Mouse (Mus musculus): Measurements from ENCODE around the gene Lct. TPM values are rescaled to one million over a fixed set of nuclear protein-coding genes. Genes with fewer than 3 reads are reported as not detected.

Gene Lct
- total RNA-seq, 1 experiment: 0.18 TPM

DNA sequence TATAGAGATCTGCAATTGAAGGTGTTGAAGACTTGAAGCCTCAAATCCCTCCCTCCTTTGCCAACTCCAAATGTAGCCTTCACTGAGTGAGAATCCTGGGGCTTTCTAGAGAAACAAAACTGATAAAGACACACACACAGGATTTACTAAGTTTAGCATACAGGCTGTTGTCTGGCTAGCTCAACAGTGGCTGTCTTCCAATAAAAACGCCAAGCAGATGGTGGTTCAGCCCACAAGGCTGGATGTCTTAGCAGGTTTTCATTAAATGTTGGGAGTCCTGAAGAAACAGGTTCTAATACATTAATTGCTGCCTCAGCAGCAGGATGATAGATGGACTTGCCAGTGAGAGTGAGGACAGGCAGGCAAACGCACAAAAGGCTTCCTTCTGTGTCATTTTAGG lies 32.5 kb upstream of the Lct start:
- TF ChIP-seq HCFC1 (IDR thresholded peaks at IDR 0.05; ENCODE audit: borderline replicate concordance, insufficient read depth, low read length) (no peak), ZNF384 (IDR thresholded peaks at IDR 0.05; ENCODE audit: low read depth, low read length) (no peak), ZC3H11A (IDR thresholded peaks at IDR 0.05; ENCODE audit: borderline replicate concordance, low read depth, low read length) (no peak), CHD2 (IDR thresholded peaks at IDR 0.05; ENCODE audit: low read depth, low read length) (no peak), MAFK (IDR thresholded peaks at IDR 0.05; ENCODE audit: insufficient read depth, low read depth, low read length) (no peak)
- H3K4me3 ChIP-seq (ENCODE audit: insufficient read depth in 1 of 2, low read depth in 1 of 2, low read length in 2 of 2, poor library complexity in 1 of 2, severe bottlenecking in 1 of 2): no peak overlapping the region
- in situ Hi-C loops (cut with MboI; ENCODE audit: low sequenced_read_pairs in 2 of 2, unreplicated experiment in 2 of 2): no loop called here
- H3K36me3 ChIP-seq (ENCODE audit: control insufficient read depth, insufficient read depth, low read length, poor library complexity, severe bottlenecking): peaks cover 19% of the 10 kb centered on the region
- H3K9me3 ChIP-seq (ENCODE audit: control insufficient read depth, insufficient read depth, low read depth, low read length): no peaks in the 10 kb centered on the region
- no peak overlapping the region for H3K27ac ChIP-seq (ENCODE audit: insufficient read depth, low read depth, low read length, poor library complexity, severe bottlenecking)
- no peak for DNase-seq (ENCODE audit: low read depth, low spot score)
- peaks cover 0 to 2% of the 10 kb centered on the region in 2 experiments; a peak in 1 of 4 replicates for H3K4me1 ChIP-seq (ENCODE audit: control insufficient read depth in 2 of 2, insufficient read depth in 2 of 2, low read length in 2 of 2, poor library complexity in 1 of 2)
- no peak overlapping the region for H3K9ac ChIP-seq (ENCODE audit: insufficient read depth, low read depth, low read length, poor library complexity, severe bottlenecking)

GRCm38 (mm10) chr1:128359554-128360376 lies 31.6 kb upstream of the Lct start, which contains the start of gene Mcm6:
Mcm6 (minus strand) TSS chr1:128359664.
- Histone ChIP-seq H3K9ac (ENCODE audit: insufficient read depth, low read depth, low read length, poor library complexity, severe bottlenecking) (peak within 1 kb of the TSS; percentile 98), H3K4me3 (ENCODE audit: insufficient read depth in 1 of 2, low read depth in 1 of 2, low read length in 2 of 2, poor library complexity in 1 of 2, severe bottlenecking in 1 of 2) (peak within 1 kb of the TSS; percentile 96), H3K9me3 (ENCODE audit: control insufficient read depth, insufficient read depth, low read depth, low read length) (no peaks in the 10 kb centered on the region), H3K4me1 (ENCODE audit: control insufficient read depth in 2 of 2, insufficient read depth in 2 of 2, low read length in 2 of 2, poor library complexity in 1 of 2) (peaks cover 0 to 2% of the 10 kb centered on the region in 2 experiments; a peak in 1 of 4 replicates), H3K27ac (ENCODE audit: insufficient read depth, low read depth, low read length, poor library complexity, severe bottlenecking) (peak within 1 kb of the TSS; percentile 79), H3K36me3 (ENCODE audit: control insufficient read depth, insufficient read depth, low read length, poor library complexity, severe bottlenecking) (peaks cover 22% of the 10 kb centered on the region)
- peak; percentile 95 for DNase-seq (ENCODE audit: low read depth, low spot score)
- TF ChIP-seq ZNF384 (IDR thresholded peaks at IDR 0.05; ENCODE audit: low read depth, low read length): peak; percentile 54; the same call in 1 of the 2 replicates
- TF ChIP-seq HCFC1 (IDR thresholded peaks at IDR 0.05; ENCODE audit: borderline replicate concordance, insufficient read depth, low read length): no peak
- in situ Hi-C loops (cut with MboI; ENCODE audit: low sequenced_read_pairs in 2 of 2, unreplicated experiment in 2 of 2): no loop called here

DNA sequence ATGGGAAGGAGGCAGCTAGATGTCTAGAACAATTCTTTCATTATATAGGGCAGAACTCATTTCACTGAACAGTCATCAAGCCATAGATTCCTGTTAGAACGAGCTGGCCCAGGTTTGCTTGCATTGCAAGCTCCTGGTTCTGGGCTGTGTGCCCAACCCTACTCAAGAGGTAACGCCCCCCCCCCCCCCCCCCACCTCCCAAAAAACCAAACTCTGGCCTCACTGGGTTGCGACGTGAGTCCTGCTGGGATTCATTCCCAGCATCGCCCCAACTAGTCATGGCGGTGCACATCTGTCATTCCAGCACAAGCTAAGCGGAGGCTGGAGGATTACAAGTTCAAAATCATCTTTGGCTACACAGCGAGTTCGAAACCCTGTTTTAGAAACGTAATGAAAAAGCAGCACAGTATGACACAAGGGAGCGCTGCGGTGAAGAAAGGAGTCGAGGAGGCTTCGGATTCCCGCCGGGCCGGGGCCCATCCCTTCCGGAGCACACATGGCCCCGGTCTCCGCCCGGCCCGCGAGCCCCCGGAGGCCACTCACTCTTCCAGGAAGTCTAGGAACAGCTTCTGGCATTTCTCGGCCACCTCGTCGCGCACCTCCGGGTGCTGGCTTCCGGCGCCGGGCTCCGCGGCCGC lies 30.9 kb upstream of the Lct start:
- in situ Hi-C loops (cut with MboI; ENCODE audit: low sequenced_read_pairs in 2 of 2, unreplicated experiment in 2 of 2): no loop called here
- peak; percentile 49 for DNase-seq (ENCODE audit: low read depth, low spot score)

GRCm38 (mm10) chr1:128358276-128358675 lies 30.2 kb upstream of the Lct start:
- peaks cover 0 to 2% of the 10 kb centered on the region in 2 experiments; a peak in 1 of 4 replicates for H3K4me1 ChIP-seq (ENCODE audit: control insufficient read depth in 2 of 2, insufficient read depth in 2 of 2, low read length in 2 of 2, poor library complexity in 1 of 2)
- TF ChIP-seq HCFC1 (IDR thresholded peaks at IDR 0.05; ENCODE audit: borderline replicate concordance, insufficient read depth, low read length) (no peak), CHD2 (IDR thresholded peaks at IDR 0.05; ENCODE audit: low read depth, low read length) (no peak), ZNF384 (IDR thresholded peaks at IDR 0.05; ENCODE audit: low read depth, low read length) (no peak), ZC3H11A (IDR thresholded peaks at IDR 0.05; ENCODE audit: borderline replicate concordance, low read depth, low read length) (no peak), MAFK (IDR thresholded peaks at IDR 0.05; ENCODE audit: insufficient read depth, low read depth, low read length) (no peak)
- no peak overlapping the region for H3K27ac ChIP-seq (ENCODE audit: insufficient read depth, low read depth, low read length, poor library complexity, severe bottlenecking)
- no peak for DNase-seq (ENCODE audit: low read depth, low spot score)
- no peaks in the 10 kb centered on the region for H3K9me3 ChIP-seq (ENCODE audit: control insufficient read depth, insufficient read depth, low read depth, low read length)
- H3K9ac ChIP-seq (ENCODE audit: insufficient read depth, low read depth, low read length, poor library complexity, severe bottlenecking): peak overlapping the region; percentile 59; the same call in 1 of the 2 replicates
- peaks cover 27% of the 10 kb centered on the region for H3K36me3 ChIP-seq (ENCODE audit: control insufficient read depth, insufficient read depth, low read length, poor library complexity, severe bottlenecking)
- in situ Hi-C loops (cut with MboI; ENCODE audit: low sequenced_read_pairs in 2 of 2, unreplicated experiment in 2 of 2): no loop called here
- H3K4me3 ChIP-seq (ENCODE audit: insufficient read depth in 1 of 2, low read depth in 1 of 2, low read length in 2 of 2, poor library complexity in 1 of 2, severe bottlenecking in 1 of 2): peak overlapping the region; percentile 96

More for the DNA sequence above, 30.9 kb upstream of the Lct start:
- H3K9me3 ChIP-seq (ENCODE audit: control insufficient read depth, insufficient read depth, low read depth, low read length): no peaks in the 10 kb centered on the region
- no peak for TF ChIP-seq ZC3H11A (IDR thresholded peaks at IDR 0.05; ENCODE audit: borderline replicate concordance, low read depth, low read length)
- TF ChIP-seq HCFC1 (IDR thresholded peaks at IDR 0.05; ENCODE audit: borderline replicate concordance, insufficient read depth, low read length): no peak
- no peak for TF ChIP-seq MAFK (IDR thresholded peaks at IDR 0.05; ENCODE audit: insufficient read depth, low read depth, low read length)
- H3K27ac ChIP-seq (ENCODE audit: insufficient read depth, low read depth, low read length, poor library complexity, severe bottlenecking): peak overlapping the region; percentile 79
- peaks cover 22% of the 10 kb centered on the region for H3K36me3 ChIP-seq (ENCODE audit: control insufficient read depth, insufficient read depth, low read length, poor library complexity, severe bottlenecking)
- H3K4me1 ChIP-seq (ENCODE audit: control insufficient read depth in 2 of 2, insufficient read depth in 2 of 2, low read length in 2 of 2, poor library complexity in 1 of 2): peaks cover 0 to 2% of the 10 kb centered on the region in 2 experiments; a peak in 1 of 4 replicates
- H3K9ac ChIP-seq (ENCODE audit: insufficient read depth, low read depth, low read length, poor library complexity, severe bottlenecking): peak overlapping the region; percentile 98
- H3K4me3 ChIP-seq (ENCODE audit: insufficient read depth in 1 of 2, low read depth in 1 of 2, low read length in 2 of 2, poor library complexity in 1 of 2, severe bottlenecking in 1 of 2): peak overlapping the region; percentile 96
